Mouse (Mus musculus) midbrain, embryonic 13.5 days (tissue): ENCODE data around the gene Gm42421. TPM values are rescaled to one million over a fixed set of nuclear protein-coding genes. Genes with fewer than 3 reads are reported as not detected.

ENCODE experiments used
- ATAC-seq: fragments of 200-750 bp; cut with Nextera tagmentation; 2 replicates; pipeline ENCODE4 v1.8.0; 2017; ENCODE audit warnings: mild to moderate bottlenecking, moderate TSS enrichment, moderate library complexity
- H3K27ac ChIP-seq: fragments of 300-500 bp; sonication (generic); 2 replicates; pipeline ENCODE4 v1.5.1; 2015; ENCODE audit warnings: inconsistent platforms, mild to moderate bottlenecking, moderate library complexity
- H3K27me3 ChIP-seq: fragments of 300-500 bp; sonication (generic); 2 replicates; pipeline ENCODE4 v1.6.1; 2015; ENCODE audit warnings: mild to moderate bottlenecking, inconsistent platforms
- H3K36me3 ChIP-seq: fragments of 300-500 bp; sonication (generic); 2 replicates; pipeline ENCODE4 v1.6.1; 2015; ENCODE audit warnings: mild to moderate bottlenecking, inconsistent platforms
- H3K4me1 ChIP-seq: fragments of 300-500 bp; sonication (generic); replicated peaks from 2 replicates; pipeline ENCODE4 v1.6.1; 2015; ENCODE audit warnings: inconsistent platforms
- H3K4me2 ChIP-seq: fragments of 300-500 bp; sonication (generic); replicated peaks from 2 replicates; pipeline ENCODE4 v1.6.1; 2015; ENCODE audit warnings: moderate library complexity, mild to moderate bottlenecking, inconsistent platforms
- H3K4me3 ChIP-seq: fragments of 300-500 bp; sonication (generic); replicated peaks from 2 replicates; pipeline ENCODE4 v1.5.1; 2015; ENCODE audit warnings: mild to moderate bottlenecking, inconsistent platforms
- H3K9ac ChIP-seq: fragments of 300-500 bp; sonication (generic); replicated peaks from 2 replicates; pipeline ENCODE4 v1.6.1; 2015; ENCODE audit warnings: mild to moderate bottlenecking, inconsistent platforms
- H3K9me3 ChIP-seq: fragments of 300-500 bp; sonication (generic); 2 replicates; pipeline ENCODE4 v1.6.1; 2016; ENCODE audit warnings: mild to moderate bottlenecking, inconsistent platforms
- WGBS: fragments of 180-500 bp; shearing (Covaris S2); methylation state at CpG from one replicate; pipeline ENCODE4 v1.1.7; 2015; 5-methylcytosine and 5-hydroxymethylcytosine counted together
- polyA plus RNA-seq: library from polyadenylated mRNA; unstranded; fragments of >200 nt; fragmentation: Nextera tagmentation; extraction: Ambion mirVana; gene quantifications from 2 replicates; pipeline ENCODE4 v1.2.1, GENCODE M21; 2015

Gm42421 gene
- polyA plus RNA-seq, 1 experiment from 2014 or later: 2.3 TPM

GRCm38 (mm10) chr5:143976726-143977431 is 48.9 kb downstream of the Gm42421 start:
- H3K4me3 ChIP-seq: no peak overlapping the region
- no peaks in the 10 kb centered on the region for H3K9me3 ChIP-seq
- no peak for ATAC-seq
- no peaks in the 10 kb centered on the region for H3K27me3 ChIP-seq
- H3K27ac ChIP-seq: no peak overlapping the region
- H3K4me1 ChIP-seq: peaks cover 4% of the 10 kb centered on the region
- H3K9ac ChIP-seq: no peak overlapping the region
- 80% methylated on average over 16 of the region's 16 CpGs for WGBS
- H3K36me3 ChIP-seq: no peaks in the 10 kb centered on the region
- H3K4me2 ChIP-seq: no peak overlapping the region

GRCm38 (mm10) chr5:143980858-143981257 is 52.9 kb downstream of the Gm42421 start:
- 28% methylated on average over 9 of the region's 9 CpGs for WGBS
- H3K36me3 ChIP-seq: peaks cover 28% of the 10 kb centered on the region
- no peaks in the 10 kb centered on the region for H3K9me3 ChIP-seq
- no peak overlapping the region for H3K4me2 ChIP-seq
- no peak overlapping the region for H3K4me3 ChIP-seq
- peaks cover 4% of the 10 kb centered on the region for H3K4me1 ChIP-seq
- H3K9ac ChIP-seq: no peak overlapping the region
- peak; percentile 50 for ATAC-seq
- no peaks in the 10 kb centered on the region for H3K27me3 ChIP-seq
- H3K27ac ChIP-seq: no peak overlapping the region

GRCm38 (mm10) chr5:143982361-143982760 is 54.4 kb downstream of the Gm42421 start:
- no peak overlapping the region for H3K27ac ChIP-seq
- no peak overlapping the region for H3K4me3 ChIP-seq
- no peaks in the 10 kb centered on the region for H3K27me3 ChIP-seq
- no peaks in the 10 kb centered on the region for H3K9me3 ChIP-seq
- 94% methylated on average over 2 of the region's 2 CpGs for WGBS
- H3K9ac ChIP-seq: no peak overlapping the region
- H3K4me2 ChIP-seq: no peak overlapping the region
- H3K36me3 ChIP-seq: peaks cover 43% of the 10 kb centered on the region
- ATAC-seq: no peak
- H3K4me1 ChIP-seq: peaks cover 4% of the 10 kb centered on the region

DNA sequence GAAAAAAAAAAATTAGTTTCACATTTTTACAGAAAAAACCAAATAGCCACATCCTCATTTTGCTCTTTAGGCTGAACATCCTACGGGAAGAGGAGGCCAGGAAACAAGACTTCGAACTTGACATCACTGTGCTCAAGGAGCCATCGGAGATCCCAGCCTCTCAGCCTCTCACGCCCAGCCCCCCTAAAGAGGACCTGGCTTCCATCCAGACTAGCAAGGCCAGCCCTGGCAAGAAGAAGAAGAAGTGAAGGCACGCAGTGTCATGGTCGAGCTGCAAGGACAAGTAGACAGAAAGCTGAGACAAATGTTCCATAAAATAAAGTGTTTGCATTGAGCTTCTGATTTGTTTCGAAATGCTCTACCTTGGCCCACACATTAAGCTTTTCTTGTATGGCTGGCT is 57.4 kb downstream of the Gm42421 start:
- H3K9me3 ChIP-seq: no peaks in the 10 kb centered on the region
- no peak overlapping the region for H3K4me3 ChIP-seq
- peaks cover 4% of the 10 kb centered on the region for H3K4me1 ChIP-seq
- WGBS: 88% methylated on average over 7 of the region's 7 CpGs
- peaks cover 73% of the 10 kb centered on the region for H3K36me3 ChIP-seq
- H3K9ac ChIP-seq: no peak overlapping the region
- no peak overlapping the region for H3K4me2 ChIP-seq
- no peaks in the 10 kb centered on the region for H3K27me3 ChIP-seq
- ATAC-seq: no peak
- no peak overlapping the region for H3K27ac ChIP-seq

Other genes starting within 250 kb of the Gm42421 start
- 31.5 and 32.6 TPM in 2 replicates for gene Usp42, start 195.9 kb upstream of the Gm42421 start, polyA plus RNA-seq
- 44.9 and 46.3 TPM in 2 replicates for gene Eif2ak1, start 110.4 kb upstream of the Gm42421 start, polyA plus RNA-seq
- 0.43 and 0.59 TPM in 2 replicates for gene Ankrd61, start 30.5 kb upstream of the Gm42421 start, polyA plus RNA-seq
- gene Aimp2, start 18.3 kb upstream of the Gm42421 start, polyA plus RNA-seq: 82.0 and 82.6 TPM in 2 replicates
- gene Pms2, start 18.2 kb upstream of the Gm42421 start, polyA plus RNA-seq: 26.1 and 28.2 TPM in 2 replicates
- 2.2 and 2.4 TPM in 2 replicates for gene Rsph10b, start 4.9 kb downstream of the Gm42421 start, polyA plus RNA-seq
- 94.6 and 95.6 TPM in 2 replicates for gene Ccz1, start 86.7 kb downstream of the Gm42421 start, polyA plus RNA-seq
- not detected in 2 replicates for gene Ocm, start 98.5 kb downstream of the Gm42421 start, polyA plus RNA-seq
- gene Lmtk2, start 172.3 kb downstream of the Gm42421 start, polyA plus RNA-seq: 7.1 and 7.7 TPM in 2 replicates